Comparison of ENCODE assay signal across 8 mouse cellular contexts in genomic region chr4:57369736-57370373, GRCm38 (mm10).
A peak's percentile ranks its signal among the peaks of the same experiment; 100 is the strongest.
DNase-seq lines count a peak whose midpoint lies in the region; ATAC-seq and TF ChIP-seq lines count a peak whose summit lies in the region.

No protein-coding gene starts in this region.

- no peak overlapping the region for H3K4me3 ChIP-seq in heart, embryonic 16.5 days (ENCODE audit: low read length)
- no peak overlapping the region for H3K4me3 ChIP-seq in liver, embryonic 13.5 days (replicated peaks)
- H3K4me3 ChIP-seq in neural tube, embryonic 14.5 days (ENCODE audit: low read depth, low read length) = no peak overlapping the region
- H3K4me3 ChIP-seq in testis, adult 2 months (ENCODE audit: control insufficient read depth, low read depth, low read length) = no peak overlapping the region

- H3K9me3 ChIP-seq in heart, embryonic 16.5 days (replicated peaks; ENCODE audit: control insufficient read depth, low read length) = 0 out of 2 replicates have a peak, but pooled peaks cover 3% of the 10 kb centered on the region
- no peaks in the 10 kb centered on the region for H3K9me3 ChIP-seq in liver, embryonic 13.5 days (replicated peaks)
- H3K9me3 ChIP-seq in neural tube, embryonic 14.5 days (ENCODE audit: control insufficient read depth, low read length) = no peaks in the 10 kb centered on the region

- H3K4me1 ChIP-seq in heart, embryonic 16.5 days (ENCODE audit: control insufficient read depth, insufficient read depth, low read length) = no peaks in the 10 kb centered on the region
- no peaks in the 10 kb centered on the region for H3K4me1 ChIP-seq in liver, embryonic 13.5 days (replicated peaks)
- no peaks in the 10 kb centered on the region for H3K4me1 ChIP-seq in neural tube, embryonic 14.5 days (ENCODE audit: control insufficient read depth, insufficient read depth, low read length)
- peaks cover 6% of the 10 kb centered on the region for H3K4me1 ChIP-seq in testis, adult 2 months (ENCODE audit: control insufficient read depth, insufficient read depth, low read length)

- ATAC-seq in heart, embryonic 16.5 days (replicated peaks; ENCODE audit: extremely low read depth, insufficient read depth, low FRiP score) = peak; percentile 58; the same call in 1 of the 2 replicates
- ATAC-seq in liver, embryonic 13.5 days (ENCODE audit: low read depth) = no peak
- peak; percentile 95 for ATAC-seq in neural tube, embryonic 14.5 days (ENCODE audit: low read depth)

- no peak overlapping the region for H3K9ac ChIP-seq in heart, embryonic 16.5 days (ENCODE audit: low read length)
- no peak overlapping the region for H3K9ac ChIP-seq in liver, embryonic 13.5 days
- H3K9ac ChIP-seq in neural tube, embryonic 14.5 days (replicated peaks; ENCODE audit: low read depth, low read length) = no peak overlapping the region

- TF ChIP-seq CTCF in testis, adult 2 months (IDR thresholded peaks at IDR 0.05; ENCODE audit: control insufficient read depth, insufficient read depth, insufficient replicate concordance, low read depth, low read length) = peak; percentile 89

- no peaks in the 10 kb centered on the region for H3K36me3 ChIP-seq in heart, embryonic 16.5 days (ENCODE audit: control insufficient read depth, insufficient read depth)
- H3K36me3 ChIP-seq in liver, embryonic 13.5 days = no peaks in the 10 kb centered on the region
- H3K36me3 ChIP-seq in neural tube, embryonic 14.5 days (ENCODE audit: control insufficient read depth, insufficient read depth, low read length) = no peaks in the 10 kb centered on the region
- H3K36me3 ChIP-seq in testis, adult 2 months (ENCODE audit: control insufficient read depth, insufficient read depth, low read length) = no peaks in the 10 kb centered on the region

- WGBS in heart, embryonic 16.5 days = 13% methylated on average over 12 of the region's 12 CpGs
- WGBS in liver, embryonic 13.5 days (ENCODE audit: insufficient replicate concordance) = 13% methylated on average over 12 of the region's 12 CpGs
- WGBS in neural tube, embryonic 14.5 days = 18% methylated on average over 12 of the region's 12 CpGs

- H3K27ac ChIP-seq in heart, embryonic 16.5 days (ENCODE audit: low read length) = no peak overlapping the region
- no peak overlapping the region for H3K27ac ChIP-seq in liver, embryonic 13.5 days
- H3K27ac ChIP-seq in neural tube, embryonic 14.5 days (ENCODE audit: low read depth, low read length) = no peak overlapping the region
- no peak overlapping the region for H3K27ac ChIP-seq in testis, adult 2 months (ENCODE audit: control insufficient read depth, insufficient read depth, low read depth, low read length)

- TF ChIP-seq POLR2A in testis, adult 2 months (IDR thresholded peaks at IDR 0.05; ENCODE audit: control insufficient read depth, low read depth, low read length) = no peak

- H3K27me3 ChIP-seq in heart, embryonic 16.5 days (ENCODE audit: control insufficient read depth, insufficient read depth, low read length) = no peaks in the 10 kb centered on the region
- H3K27me3 ChIP-seq in liver, embryonic 13.5 days = no peaks in the 10 kb centered on the region
- no peaks in the 10 kb centered on the region for H3K27me3 ChIP-seq in neural tube, embryonic 14.5 days (ENCODE audit: control insufficient read depth, insufficient read depth, low read length)
- no peaks in the 10 kb centered on the region for H3K27me3 ChIP-seq in testis, adult 2 months (ENCODE audit: control insufficient read depth, insufficient read depth, low read length)

- DNase-seq in CD4-positive, CD25-positive, alpha-beta regulatory T cell, adult 2 months (ENCODE audit: low read depth, low spot score) = peak; percentile 79
- peak; percentile 55 for DNase-seq in brain, embryonic 18.5 days (ENCODE audit: low read depth, low spot score)
- peak; percentile 56 for DNase-seq in fibroblast of lung, adult 2 months (ENCODE audit: low read depth)
- DNase-seq in kidney, postnatal 14 days = peak; percentile 85
- DNase-seq in liver, embryonic 13.5 days = peak; percentile 6

- no peak overlapping the region for H3K4me2 ChIP-seq in heart, embryonic 16.5 days (ENCODE audit: low read depth, low read length)
- no peak overlapping the region for H3K4me2 ChIP-seq in liver, embryonic 13.5 days
- no peak overlapping the region for H3K4me2 ChIP-seq in neural tube, embryonic 14.5 days (ENCODE audit: low read depth, low read length)

Comparison
In these comparisons a context has a peak if more than half of its experiments do, and no peak if none do; other contexts are left out.
1. DNase-seq: peak in every context shown above with its lines; median percentile 85 in kidney, postnatal 14 days; 79 in CD4-positive, CD25-positive, alpha-beta regulatory T cell, adult 2 months; 56 in fibroblast of lung, adult 2 months; 55 in brain, embryonic 18.5 days; 6 in liver, embryonic 13.5 days.